Mouse (Mus musculus): ENCODE measurements around the gene Clca3a1.
"Not testable (repeated sequence)": the region's sequence is repeated elsewhere in the genome, so short reads cannot be mapped to it uniquely, and the experiment has no call there.

DNA sequence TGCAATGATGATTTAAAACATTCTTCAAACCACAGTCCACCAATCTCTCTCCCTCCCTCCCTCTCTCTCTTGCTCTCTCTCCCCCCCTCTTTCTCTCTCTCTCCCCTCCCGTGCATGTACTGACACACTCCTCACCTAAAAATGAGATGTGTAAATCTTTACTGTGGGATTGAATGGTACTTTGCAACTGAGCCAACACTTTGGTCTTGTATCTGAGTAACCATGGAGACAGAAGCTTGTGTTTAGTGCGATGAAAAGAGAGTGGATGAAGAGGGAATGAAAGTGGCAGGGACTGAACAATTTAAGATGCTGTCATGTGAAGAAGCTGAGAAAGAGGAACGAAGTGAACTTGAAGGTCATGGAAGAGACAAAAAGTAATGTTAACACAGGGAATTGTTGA lies 13.1 kb downstream of the Clca3a1 start:
- TF ChIP-seq POLR2A (IDR thresholded peaks at IDR 0.05; ENCODE audit: insufficient read depth, low read length); CTCF (IDR thresholded peaks at IDR 0.05; ENCODE audit: low read depth, low read length); EP300 (IDR thresholded peaks at IDR 0.05; ENCODE audit: insufficient read depth, low read depth, low read length): not testable (repeated sequence)
